Mouse (Mus musculus) T-helper 2 cell (primary cell): ENCODE measurements around the gene Arl4d.
"Not testable (repeated sequence)": the region's sequence is repeated elsewhere in the genome, so short reads cannot be mapped to it uniquely, and the experiment has no call there.

Experiments
- in situ Hi-C: fragments of 300-600 bp; cut with MboI, MseI; formaldehyde crosslinking; loops from one replicate; pipeline ENCODE4 v1.15.1; 2025; ENCODE audit warnings: high pct_unique_total_duplicates

The Arl4d gene

GRCm38 (mm10) chr11:101664825-101665635 is at the start of gene Arl4d:
Gene Arl4d (plus strand): TSS chr11:101665541.
- in situ Hi-C loops = loop anchor here (5.0 kb wide), 1 partner anchor 67 kb away; the partner anchor contains the start of gene Dhx8

- in situ Hi-C loops = no loop called here
Measured at GRCm38 (mm10) chr11:101616104-101616503, 49.2 kb upstream of the Arl4d start.

- in situ Hi-C loops = no loop called here
Measured at GRCm38 (mm10) chr11:101616948-101617767, 48.2 kb upstream of the Arl4d start.

DNA sequence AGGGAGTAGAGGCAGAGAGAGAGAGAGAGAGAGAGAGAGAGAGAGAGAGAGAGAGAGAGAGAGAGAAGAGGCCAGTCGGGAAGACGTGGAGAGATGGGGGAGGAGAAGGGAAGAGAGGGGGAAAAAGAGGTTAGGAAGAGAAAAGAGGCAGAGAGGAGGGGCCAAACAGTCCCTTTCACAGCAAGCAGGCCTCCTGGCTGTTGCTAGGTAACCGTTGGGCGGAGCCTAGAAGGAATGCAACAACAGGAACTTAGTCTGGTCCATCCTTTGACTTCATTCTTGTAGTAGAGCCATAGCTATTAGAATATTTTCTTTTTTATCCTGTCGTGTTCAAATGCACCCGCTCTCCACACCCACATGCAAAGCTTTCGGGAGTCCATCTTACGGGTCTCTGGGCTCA is 47.5 kb upstream of the Arl4d start:
- in situ Hi-C loops = no loop called here

DNA sequence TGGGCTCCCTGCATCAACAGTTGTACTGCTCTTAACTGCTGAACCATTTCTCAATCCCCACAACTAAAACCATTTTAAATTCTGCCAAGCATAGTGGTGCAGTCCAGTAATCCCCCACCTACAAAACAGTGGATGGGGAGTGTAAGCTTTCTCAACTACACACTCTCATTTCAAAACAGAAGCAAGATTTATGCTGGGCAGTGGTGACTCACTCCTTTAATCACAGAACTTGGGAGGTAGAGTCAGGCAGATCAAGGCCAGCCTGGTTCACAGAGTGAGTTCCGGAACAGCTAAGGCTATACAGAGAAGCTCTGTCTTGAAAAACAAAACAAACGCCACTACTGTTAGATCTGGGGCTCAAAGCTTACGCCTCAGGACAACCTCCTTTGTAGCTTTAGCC is 46.7 kb upstream of the Arl4d start:
- in situ Hi-C loops = no loop called here

GRCm38 (mm10) chr11:101620022-101620655 is 45.2 kb upstream of the Arl4d start:
- in situ Hi-C loops = not testable (repeated sequence)

DNA sequence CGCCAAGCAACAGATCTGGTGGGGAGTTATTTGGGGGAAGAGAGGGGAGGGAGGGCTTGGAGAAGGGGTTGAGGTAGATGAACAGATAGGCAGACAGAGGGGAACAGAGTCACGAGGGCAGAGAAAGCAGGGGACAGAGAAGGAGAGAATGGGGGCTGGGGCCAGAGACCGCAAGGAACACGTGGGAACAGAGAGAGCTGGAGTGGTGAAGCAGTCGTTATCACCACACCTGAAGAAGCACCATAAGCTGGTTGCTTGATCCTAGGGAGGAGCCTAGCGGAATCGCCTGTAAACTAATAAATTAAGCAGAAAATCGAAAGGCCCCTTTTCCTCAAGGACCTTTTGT is 38.7 kb upstream of the Arl4d start:
- in situ Hi-C loops = no loop called here

DNA sequence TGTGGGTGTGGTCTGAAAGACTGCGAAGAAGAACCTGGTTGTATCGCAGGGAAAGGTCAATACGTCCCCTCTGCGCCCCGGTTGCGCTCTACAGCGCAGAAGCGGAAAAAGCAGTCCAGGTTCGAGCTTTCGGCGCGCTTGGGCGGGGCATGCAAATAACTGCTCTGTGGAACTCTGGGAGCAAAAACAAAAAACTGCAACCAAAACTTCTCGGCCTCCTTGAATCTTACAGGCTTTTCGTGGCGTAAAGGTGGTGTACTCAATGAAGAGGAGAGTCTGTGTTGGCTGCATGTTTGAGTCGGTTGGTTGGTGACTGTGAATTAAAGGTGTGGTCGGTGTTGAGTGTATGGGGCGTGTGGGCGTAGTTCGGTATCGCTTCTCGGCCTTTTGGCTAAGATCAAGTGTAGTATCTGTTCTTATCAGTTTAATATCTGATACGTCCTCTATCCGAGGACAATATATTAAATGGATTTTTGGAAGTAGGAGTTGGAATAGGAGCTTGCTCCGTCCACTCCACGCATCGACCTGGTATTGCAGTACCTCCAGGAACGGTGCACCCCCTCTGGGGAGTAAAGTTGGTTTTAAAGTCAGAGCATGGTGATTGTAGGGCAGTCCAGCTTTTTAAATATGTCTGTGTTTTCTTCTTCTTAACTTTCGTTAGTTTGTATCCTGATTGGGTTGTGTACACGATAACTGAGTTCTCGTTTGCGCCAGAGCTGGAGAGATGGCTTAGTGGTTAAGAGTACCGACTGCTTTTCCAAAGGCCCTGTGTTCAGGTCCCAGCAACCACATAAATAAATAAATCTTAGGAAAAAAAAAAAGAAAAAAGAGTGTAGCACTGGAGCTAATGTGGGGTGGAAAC is 38.1 kb upstream of the Arl4d start, which contains the start of gene Rdm1:
Gene Rdm1, plus strand, starts transcription at position 201 of the 862 bp plus-strand sequence.
- in situ Hi-C loops = no loop called here

DNA sequence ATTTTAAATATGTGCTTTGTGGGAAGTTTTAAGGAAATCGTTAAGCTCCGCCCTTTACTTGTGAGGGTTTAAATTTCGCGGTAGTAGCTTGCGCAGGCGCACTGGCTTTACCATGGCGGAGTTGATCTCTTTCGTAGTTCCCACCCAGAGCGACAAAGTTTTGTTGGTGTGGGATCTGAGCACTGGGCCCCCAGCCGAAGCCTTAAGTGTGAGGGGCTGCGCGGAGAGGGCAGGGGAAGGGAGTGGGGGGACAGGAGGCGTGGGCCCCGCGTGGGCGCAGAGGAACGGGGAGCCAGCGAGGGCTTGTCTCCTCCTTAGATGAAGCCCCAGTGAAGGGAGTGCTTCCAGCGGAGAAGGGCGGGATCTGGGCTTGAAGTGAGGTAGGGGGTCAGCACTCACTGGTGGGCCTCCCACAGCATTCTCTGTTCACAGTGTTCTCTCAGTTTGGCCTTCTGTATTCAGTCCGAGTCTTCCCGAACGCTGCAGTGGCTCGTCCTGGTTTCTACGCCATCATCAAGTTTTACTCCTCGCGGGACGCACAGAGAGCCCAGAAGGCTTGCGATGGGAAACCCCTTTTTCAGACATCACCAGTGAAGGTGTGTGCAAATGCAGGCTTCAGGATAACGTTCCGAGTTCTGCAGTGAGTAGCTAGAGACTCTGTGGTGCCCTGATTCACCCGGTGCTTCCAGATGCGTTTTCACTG is 37.3 kb upstream of the Arl4d start:
- in situ Hi-C loops = no loop called here

GRCm38 (mm10) chr11:101628733-101629417 is 36.5 kb upstream of the Arl4d start:
- in situ Hi-C loops = not testable (repeated sequence)

- in situ Hi-C loops = no loop called here
Measured at GRCm38 (mm10) chr11:101635660-101636059, 29.7 kb upstream of the Arl4d start.

GRCm38 (mm10) chr11:101639761-101640160 is 25.6 kb upstream of the Arl4d start:
- in situ Hi-C loops = no loop called here

GRCm38 (mm10) chr11:101640857-101641709 is 24.3 kb upstream of the Arl4d start:
- in situ Hi-C loops = not testable (repeated sequence)

DNA sequence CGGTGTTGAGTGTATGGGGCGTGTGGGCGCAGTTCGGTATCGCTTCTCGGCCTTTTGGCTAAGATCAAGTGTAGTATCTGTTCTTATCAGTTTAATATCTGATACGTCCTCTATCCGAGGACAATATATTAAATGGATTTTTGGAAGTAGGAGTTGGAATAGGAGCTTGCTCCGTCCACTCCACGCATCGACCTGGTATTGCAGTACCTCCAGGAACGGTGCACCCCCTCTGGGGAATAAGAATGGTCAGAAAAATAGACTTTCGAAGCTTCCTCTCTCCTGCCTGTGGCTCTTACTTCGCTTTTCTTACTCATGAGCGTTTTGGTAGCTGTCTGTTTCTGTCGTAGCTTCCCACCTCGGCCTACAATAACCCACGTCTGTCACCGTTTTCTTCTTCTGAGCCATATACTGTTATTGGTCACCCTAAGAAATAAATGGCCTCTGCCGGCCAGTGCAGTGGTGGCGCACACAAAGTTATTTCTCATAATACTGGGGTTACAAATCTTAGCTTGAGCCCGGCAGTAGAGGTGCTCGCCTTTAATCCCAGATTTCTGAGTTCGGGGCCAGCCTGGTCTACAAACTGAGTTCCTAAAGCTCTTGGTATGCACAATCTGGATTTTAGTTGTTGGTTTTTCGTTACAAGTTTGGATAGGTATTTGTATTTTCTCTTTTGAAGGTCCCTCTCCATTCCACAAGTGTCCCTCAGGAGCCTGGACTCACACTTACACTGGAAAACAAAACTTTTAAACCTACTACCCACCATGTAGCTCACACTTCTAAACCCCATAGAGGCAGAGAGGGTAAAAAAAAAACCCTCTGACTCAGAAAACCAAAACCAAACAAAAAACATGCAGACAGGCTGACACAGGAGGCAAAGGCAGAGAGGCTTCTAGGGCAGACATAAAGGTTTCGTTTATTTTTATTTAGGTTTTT is 23.4 kb upstream of the Arl4d start:
- in situ Hi-C loops = not testable (repeated sequence)

DNA sequence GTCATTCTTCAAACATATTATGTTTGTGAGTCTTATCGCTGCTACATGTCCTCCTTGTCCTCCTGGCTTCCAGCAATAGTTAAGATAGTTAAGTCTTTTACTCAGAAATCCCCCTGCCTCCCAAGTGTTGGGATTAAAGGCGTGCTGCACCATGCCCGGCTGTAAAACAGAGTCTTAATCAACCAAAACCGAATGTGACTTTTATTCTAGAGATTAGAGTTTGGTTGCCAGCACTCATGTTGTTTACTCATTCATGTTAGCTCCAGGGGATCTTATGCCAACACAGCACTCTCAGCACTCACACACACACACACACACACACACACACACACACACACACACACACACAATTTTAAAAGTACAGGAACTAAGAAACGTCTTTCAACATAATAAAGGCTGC is 22.4 kb upstream of the Arl4d start:
- in situ Hi-C loops = no loop called here

- in situ Hi-C loops = no loop called here
Measured at GRCm38 (mm10) chr11:101644591-101644990, 20.8 kb upstream of the Arl4d start.

DNA sequence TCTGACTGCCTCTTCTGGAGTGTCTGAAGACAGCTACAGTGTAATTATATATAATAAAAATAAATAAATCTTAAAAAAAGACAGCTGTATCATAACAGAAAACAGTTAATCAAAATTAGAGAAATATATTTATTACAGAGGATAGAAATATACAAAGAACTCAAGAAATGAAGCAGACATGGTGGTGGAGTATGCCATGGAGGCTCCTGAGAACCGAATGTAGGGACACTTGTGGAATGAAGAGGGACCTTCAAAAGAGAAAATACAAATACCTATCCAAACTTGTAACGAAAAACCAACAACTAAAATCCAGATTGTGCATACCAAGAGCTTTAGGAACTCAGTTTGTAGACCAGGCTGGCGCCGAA is 20.3 kb upstream of the Arl4d start:
- in situ Hi-C loops = not testable (repeated sequence)
